ENCODE assay signal across 22 mouse cellular contexts in genomic region chr15:56818158-56818690, GRCm38 (mm10).
A peak's percentile ranks its signal among the peaks of the same experiment; 100 is the strongest.
DNase-seq lines count a peak whose midpoint lies in the region; ATAC-seq and TF ChIP-seq lines count a peak whose summit lies in the region.
"Had no signal": no experiment of that assay in that cellular context is flagged by ENCODE, and none has a peak within 500 bp of the region (broad histone marks: within the 10 kb centered on the region; RNA-seq: fewer than 3 reads in every experiment).

No protein-coding gene starts in this region.

- no peaks in the 10 kb centered on the region for H3K36me3 ChIP-seq in embryonic facial prominence, embryonic 11.5 days (replicated peaks; ENCODE audit: control insufficient read depth, insufficient read depth, low read depth, low read length)
- no peaks in the 10 kb centered on the region for H3K36me3 ChIP-seq in embryonic facial prominence, embryonic 10.5 days (replicated peaks)
- no peaks in the 10 kb centered on the region for H3K36me3 ChIP-seq in kidney, postnatal 0 days (ENCODE audit: insufficient read depth, low read length)
- no peaks in the 10 kb centered on the region for H3K36me3 ChIP-seq in kidney, embryonic 14.5 days (ENCODE audit: control insufficient read depth, insufficient read depth, low read length)
- H3K36me3 ChIP-seq in embryonic facial prominence, embryonic 14.5 days (ENCODE audit: control insufficient read depth, insufficient read depth, low read length): no peaks in the 10 kb centered on the region
- H3K36me3 ChIP-seq: embryonic facial prominence, embryonic 15.5 days; forebrain, embryonic 15.5 days; heart, embryonic 13.5 days; hindbrain, embryonic 13.5 days had no signal

- no peaks in the 10 kb centered on the region for H3K9me3 ChIP-seq in embryonic facial prominence, embryonic 11.5 days (replicated peaks; ENCODE audit: control insufficient read depth, low read length)
- no peaks in the 10 kb centered on the region for H3K9me3 ChIP-seq in embryonic facial prominence, embryonic 10.5 days
- H3K9me3 ChIP-seq in kidney, postnatal 0 days (replicated peaks; ENCODE audit: low read length): no peaks in the 10 kb centered on the region
- no peaks in the 10 kb centered on the region for H3K9me3 ChIP-seq in kidney, embryonic 14.5 days (ENCODE audit: control insufficient read depth, low read length)
- no peaks in the 10 kb centered on the region for H3K9me3 ChIP-seq in embryonic facial prominence, embryonic 14.5 days (ENCODE audit: control insufficient read depth, low read length)
- H3K9me3 ChIP-seq: embryonic facial prominence, embryonic 15.5 days; forebrain, embryonic 15.5 days; heart, embryonic 13.5 days; hindbrain, embryonic 13.5 days had no signal

- H3K27me3 ChIP-seq in embryonic facial prominence, embryonic 11.5 days (ENCODE audit: control insufficient read depth, insufficient read depth, low read length): no peaks in the 10 kb centered on the region
- H3K27me3 ChIP-seq in embryonic facial prominence, embryonic 10.5 days (replicated peaks; ENCODE audit: low read depth, poor library complexity, severe bottlenecking): no peaks in the 10 kb centered on the region
- H3K27me3 ChIP-seq in kidney, postnatal 0 days (ENCODE audit: insufficient read depth, low read length): no peaks in the 10 kb centered on the region
- H3K27me3 ChIP-seq in kidney, embryonic 14.5 days (ENCODE audit: control insufficient read depth, insufficient read depth, low read length): no peaks in the 10 kb centered on the region
- H3K27me3 ChIP-seq in embryonic facial prominence, embryonic 14.5 days (replicated peaks; ENCODE audit: control insufficient read depth, insufficient read depth, low read length): no peaks in the 10 kb centered on the region
- H3K27me3 ChIP-seq: embryonic facial prominence, embryonic 15.5 days; heart, embryonic 13.5 days; hindbrain, embryonic 13.5 days had no signal

- H3K4me1 ChIP-seq in embryonic facial prominence, embryonic 11.5 days (ENCODE audit: control insufficient read depth, insufficient read depth, low read length): no peaks in the 10 kb centered on the region
- H3K4me1 ChIP-seq in embryonic facial prominence, embryonic 10.5 days: peaks cover 17% of the 10 kb centered on the region; the same call in 1 of the 2 replicates
- no peaks in the 10 kb centered on the region for H3K4me1 ChIP-seq in kidney, postnatal 0 days (replicated peaks; ENCODE audit: insufficient read depth, low read length)
- peaks cover 2% of the 10 kb centered on the region; the same call in 1 of the 2 replicates for H3K4me1 ChIP-seq in kidney, embryonic 14.5 days (ENCODE audit: control insufficient read depth, insufficient read depth, low read length)
- H3K4me1 ChIP-seq in embryonic facial prominence, embryonic 14.5 days (ENCODE audit: control insufficient read depth, insufficient read depth, low read length): no peaks in the 10 kb centered on the region
- H3K4me1 ChIP-seq: embryonic facial prominence, embryonic 15.5 days; hindbrain, embryonic 13.5 days had no signal

- DNase-seq in embryonic facial prominence, embryonic 11.5 days (ENCODE audit: low spot score): peak; percentile 3
- no peak for DNase-seq in embryonic facial prominence, embryonic 10.5 days (ENCODE audit: low spot score)
- peak; percentile 24 for DNase-seq in kidney, postnatal 0 days (ENCODE audit: low spot score)
- DNase-seq in brain, adult 2 months (ENCODE audit: low read depth, low spot score): peak; percentile 1
- peak; percentile 20 for DNase-seq in embryonic facial prominence, embryonic 14.5 days (ENCODE audit: low spot score)
- DNase-seq in right cerebral cortex, postnatal 14 days: no peak
- DNase-seq: adrenal gland, postnatal 10 days; cerebellum, adult 9-10 months; gastrocnemius, postnatal 10 days; heart, adult 2 months; heart, postnatal 14 days; kidney, adult 2 months; kidney, postnatal 36 days; layer of hippocampus, postnatal 36 days; lung, postnatal 10 days; midbrain, embryonic 14.5 days; thymus, postnatal 25 days had no signal

- 22% methylated on average over 4 of the region's 4 CpGs for WGBS in embryonic facial prominence, embryonic 11.5 days
- WGBS in embryonic facial prominence, embryonic 10.5 days: 20% methylated on average over 4 of the region's 4 CpGs
- WGBS in kidney, postnatal 0 days: 26% methylated on average over 4 of the region's 4 CpGs
- WGBS in kidney, embryonic 14.5 days: 26% methylated on average over 4 of the region's 4 CpGs
- WGBS in embryonic facial prominence, embryonic 14.5 days: 24% methylated on average over 4 of the region's 4 CpGs

- no peak overlapping the region for H3K4me2 ChIP-seq in embryonic facial prominence, embryonic 11.5 days (ENCODE audit: low read depth, low read length)
- H3K4me2 ChIP-seq in kidney, postnatal 0 days (ENCODE audit: low read length): no peak overlapping the region
- H3K4me2 ChIP-seq in kidney, embryonic 14.5 days (replicated peaks; ENCODE audit: low read depth, low read length): no peak overlapping the region
- H3K4me2 ChIP-seq in embryonic facial prominence, embryonic 14.5 days (ENCODE audit: low read depth, low read length): no peak overlapping the region
- H3K4me2 ChIP-seq: embryonic facial prominence, embryonic 15.5 days; forebrain, embryonic 15.5 days; heart, embryonic 13.5 days; hindbrain, embryonic 13.5 days had no signal

- no peak for ATAC-seq in embryonic facial prominence, embryonic 11.5 days (replicated peaks; ENCODE audit: insufficient number of reproducible peaks, low FRiP score, low TSS enrichment, low read depth)
- ATAC-seq in kidney, postnatal 0 days (replicated peaks; ENCODE audit: low FRiP score, low read depth): no peak
- ATAC-seq in kidney, embryonic 14.5 days (ENCODE audit: low FRiP score, low TSS enrichment): no peak
- peak; percentile 60; the same call in 1 of the 2 replicates for ATAC-seq in embryonic facial prominence, embryonic 14.5 days (ENCODE audit: low read depth)

- no peak overlapping the region for H3K4me3 ChIP-seq in embryonic facial prominence, embryonic 11.5 days (ENCODE audit: low read depth, low read length)
- no peak overlapping the region for H3K4me3 ChIP-seq in embryonic facial prominence, embryonic 10.5 days
- no peak overlapping the region for H3K4me3 ChIP-seq in kidney, postnatal 0 days (replicated peaks; ENCODE audit: low read depth, low read length)
- no peak overlapping the region for H3K4me3 ChIP-seq in kidney, embryonic 14.5 days (ENCODE audit: low read length)
- H3K4me3 ChIP-seq in embryonic facial prominence, embryonic 14.5 days (ENCODE audit: low read depth, low read length): no peak overlapping the region
- H3K4me3 ChIP-seq: embryonic facial prominence, embryonic 15.5 days; forebrain, embryonic 15.5 days; heart, adult 2 months; heart, embryonic 13.5 days; hindbrain, embryonic 13.5 days had no signal

- no peak overlapping the region for H3K27ac ChIP-seq in embryonic facial prominence, embryonic 11.5 days (replicated peaks; ENCODE audit: low read depth, low read length)
- no peak overlapping the region for H3K27ac ChIP-seq in embryonic facial prominence, embryonic 10.5 days (replicated peaks)
- no peak overlapping the region for H3K27ac ChIP-seq in kidney, postnatal 0 days
- no peak overlapping the region for H3K27ac ChIP-seq in kidney, embryonic 14.5 days (ENCODE audit: low read depth, low read length)
- H3K27ac ChIP-seq in embryonic facial prominence, embryonic 14.5 days (replicated peaks; ENCODE audit: low read depth, low read length): no peak overlapping the region
- H3K27ac ChIP-seq: embryonic facial prominence, embryonic 15.5 days; forebrain, embryonic 15.5 days; heart, adult 2 months; heart, embryonic 13.5 days; hindbrain, embryonic 13.5 days had no signal

- no peak for TF ChIP-seq CTCF in kidney, postnatal 0 days (IDR thresholded peaks at IDR 0.05; ENCODE audit: low read depth)

- H3K9ac ChIP-seq in embryonic facial prominence, embryonic 11.5 days (replicated peaks; ENCODE audit: low read length): no peak overlapping the region
- H3K9ac ChIP-seq in kidney, postnatal 0 days (ENCODE audit: low read depth, low read length): no peak overlapping the region
- H3K9ac ChIP-seq in kidney, embryonic 14.5 days (ENCODE audit: low read depth, low read length): no peak overlapping the region
- H3K9ac ChIP-seq in embryonic facial prominence, embryonic 14.5 days (ENCODE audit: low read depth, low read length): no peak overlapping the region
- H3K9ac ChIP-seq: embryonic facial prominence, embryonic 15.5 days; forebrain, embryonic 15.5 days; heart, embryonic 13.5 days; hindbrain, embryonic 13.5 days had no signal

Comparison
In these comparisons a context has a peak if more than half of its experiments do, and no peak if none do; other contexts are left out.
1. DNase-seq: peak in embryonic facial prominence, embryonic 11.5 days (single experiment), kidney, postnatal 0 days (single experiment), brain, adult 2 months (single experiment) and embryonic facial prominence, embryonic 14.5 days (single experiment); none in embryonic facial prominence, embryonic 10.5 days (single experiment) and right cerebral cortex, postnatal 14 days (single experiment).